Mouse (Mus musculus) urinary bladder, postnatal 10 days (tissue): Measurements from ENCODE around the gene Gm12184.
"Not testable (repeated sequence)": the region's sequence is repeated elsewhere in the genome, so short reads cannot be mapped to it uniquely, and the experiment has no call there.

Source experiments
- DNase-seq: peaks from one replicate; pipeline ENCODE4 v3.0.0; 2022; ENCODE audit warnings: low spot score

Gene Gm12184

DNA sequence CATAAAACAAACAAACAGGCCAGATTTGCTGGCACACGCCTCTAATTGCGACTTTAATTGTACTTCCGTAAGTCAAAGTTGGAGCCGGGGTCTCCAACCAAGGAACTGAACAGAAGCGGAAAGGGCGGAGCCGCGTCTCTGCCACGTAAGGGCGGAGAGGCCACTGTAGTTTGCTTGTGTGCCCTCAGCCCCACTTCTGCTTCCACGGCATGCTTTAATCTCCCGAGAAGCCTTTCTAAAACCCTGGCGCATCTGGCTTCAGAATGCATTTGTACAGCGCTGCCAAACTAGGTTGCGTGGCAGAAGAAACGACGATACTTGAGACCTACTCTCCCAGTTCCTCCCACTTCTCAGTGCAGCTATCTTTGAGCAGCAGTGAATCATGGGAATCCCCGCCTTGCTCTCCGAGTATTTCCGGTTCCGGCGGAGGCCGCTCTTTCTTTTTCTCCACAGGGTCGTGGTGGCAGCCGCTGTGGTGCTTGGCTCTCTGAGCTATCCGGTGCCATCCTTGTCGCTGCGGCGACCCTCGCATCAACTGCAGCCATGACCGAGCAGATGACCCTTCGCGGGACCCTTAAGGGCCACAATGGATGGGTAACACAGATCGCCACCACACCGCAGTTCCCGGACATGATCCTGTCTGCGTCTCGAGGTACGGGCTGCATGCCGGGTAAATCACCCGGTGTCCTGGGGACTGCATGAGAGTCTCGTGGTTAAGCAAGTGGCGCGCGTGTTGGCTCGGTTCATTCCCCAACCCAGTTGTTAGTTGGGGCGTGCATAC, 26.3 kb downstream of the Gm12184 start, which contains the start of gene Rack1:
Gene Rack1 (plus strand): TSS at position 412 of the 781 bp plus-strand sequence.
- DNase-seq = peak; percentile 48

DNA sequence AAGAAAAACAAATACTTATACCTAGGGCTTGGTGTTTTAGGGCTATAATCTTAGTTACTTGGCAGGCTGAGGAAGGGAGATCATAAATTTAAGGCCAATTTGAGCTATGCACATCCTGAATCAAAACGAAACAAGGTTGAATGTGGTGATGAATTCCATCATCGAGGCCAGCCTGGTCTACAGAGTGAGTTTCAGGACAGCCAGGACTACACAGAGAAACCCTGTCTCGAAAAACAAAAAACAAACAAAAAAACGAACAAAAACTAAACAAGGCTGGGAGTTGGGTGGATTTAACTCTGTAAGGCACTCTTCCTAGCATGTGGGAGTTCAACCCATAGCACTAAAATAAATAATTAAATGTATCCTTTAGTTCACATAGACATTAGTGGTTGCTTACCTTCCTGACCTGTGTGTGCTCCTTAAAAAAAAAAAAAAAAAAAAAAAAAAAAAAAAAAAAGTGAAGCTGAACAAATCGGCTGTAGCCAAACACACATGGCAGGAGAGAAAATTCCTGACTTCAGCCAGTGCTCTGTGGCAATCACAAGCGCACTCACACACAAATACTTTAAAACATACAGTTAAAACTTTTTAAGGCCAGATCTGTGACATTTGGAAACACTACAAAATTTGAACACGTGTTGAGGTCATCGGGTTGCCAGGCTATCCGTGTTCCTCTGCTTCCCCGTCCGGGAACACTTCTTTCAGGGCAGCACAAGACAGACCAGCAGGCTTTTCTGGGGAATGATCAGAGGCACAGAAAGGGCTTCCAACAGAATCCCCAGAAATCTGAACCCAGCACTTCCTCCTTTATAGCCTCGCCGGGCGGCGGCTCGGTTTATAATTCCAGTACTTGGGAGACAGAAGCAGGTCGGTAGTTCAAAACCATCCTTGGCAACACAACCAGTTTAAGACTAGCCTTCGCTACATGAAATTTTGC, 27.2 kb downstream of the Gm12184 start:
- no peak for DNase-seq

DNA sequence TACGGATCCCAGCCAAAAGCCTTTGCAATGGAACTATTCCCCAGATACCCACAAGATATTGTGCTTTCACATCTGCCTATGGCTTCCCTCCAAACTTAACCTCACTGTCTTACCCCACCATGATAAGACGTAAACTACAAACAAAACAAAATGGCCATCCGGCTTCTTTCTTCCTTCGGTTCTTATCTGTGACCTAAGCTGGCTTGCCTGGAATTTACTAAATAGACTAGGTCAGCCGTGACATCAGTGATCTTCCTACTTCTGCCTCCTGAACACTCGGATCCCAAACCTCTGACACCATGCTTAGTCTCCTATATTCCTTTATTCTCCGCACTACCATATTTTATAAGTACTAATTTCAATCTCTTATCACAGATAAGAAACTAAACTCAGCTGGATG, 28.1 kb downstream of the Gm12184 start:
- DNase-seq = no peak

DNA sequence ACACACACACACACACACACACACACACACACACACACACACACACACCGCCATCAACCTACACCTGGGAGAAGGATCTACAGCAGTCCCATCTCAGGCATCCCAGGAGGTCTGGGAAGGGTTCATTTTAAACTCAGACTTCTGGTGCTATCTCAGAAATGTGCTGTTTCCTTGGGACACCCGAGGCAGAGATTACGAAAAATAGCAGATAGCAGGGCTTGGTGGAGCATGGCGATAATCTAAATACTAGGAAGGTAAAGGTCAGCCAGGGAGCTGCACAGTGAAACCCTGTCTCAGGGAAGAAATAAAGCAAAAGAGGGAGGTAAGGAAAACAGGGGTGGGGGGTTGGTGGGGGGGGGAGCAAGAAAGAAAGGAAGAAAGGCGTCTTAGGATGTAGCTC, 29.2 kb downstream of the Gm12184 start:
- DNase-seq = no peak

DNA sequence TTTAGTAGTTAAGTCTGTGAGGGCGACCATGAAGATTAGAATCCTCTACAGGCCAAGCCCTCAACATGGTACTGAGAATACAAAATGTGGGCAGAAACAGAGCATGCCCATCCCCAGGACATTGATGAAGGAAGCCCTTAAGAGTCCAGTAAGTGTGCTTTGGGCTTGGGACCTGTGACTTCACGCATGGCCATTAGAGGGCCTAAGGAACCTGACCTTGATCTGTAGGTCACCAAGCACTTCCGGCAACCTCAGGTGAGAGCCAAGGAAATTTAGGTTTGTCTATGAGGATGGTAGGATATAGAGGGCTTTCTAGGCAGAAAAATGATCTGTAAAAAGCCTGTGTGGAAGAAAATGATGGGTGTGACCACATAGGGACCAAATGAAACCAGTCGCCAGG, 30.2 kb downstream of the Gm12184 start:
- no peak for DNase-seq

DNA sequence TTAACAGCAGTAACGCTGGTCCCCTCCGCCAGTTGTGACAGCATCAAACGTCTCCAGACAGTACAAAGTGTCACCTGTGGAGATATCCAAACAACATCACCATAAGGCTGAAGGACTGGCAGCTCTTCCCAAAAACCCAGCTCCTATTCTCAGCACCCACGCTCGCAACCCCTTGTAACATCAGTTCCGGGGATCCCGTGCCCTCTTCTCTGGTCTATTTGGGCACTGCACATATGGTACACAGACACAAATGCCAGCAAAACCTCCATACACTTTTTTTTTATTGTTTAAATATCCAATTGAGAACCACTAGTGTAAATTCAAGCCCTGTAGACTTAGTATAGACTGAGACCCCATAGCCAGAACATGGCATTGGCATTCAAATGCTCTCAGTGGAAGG, 31.2 kb downstream of the Gm12184 start:
- DNase-seq = no peak

DNA sequence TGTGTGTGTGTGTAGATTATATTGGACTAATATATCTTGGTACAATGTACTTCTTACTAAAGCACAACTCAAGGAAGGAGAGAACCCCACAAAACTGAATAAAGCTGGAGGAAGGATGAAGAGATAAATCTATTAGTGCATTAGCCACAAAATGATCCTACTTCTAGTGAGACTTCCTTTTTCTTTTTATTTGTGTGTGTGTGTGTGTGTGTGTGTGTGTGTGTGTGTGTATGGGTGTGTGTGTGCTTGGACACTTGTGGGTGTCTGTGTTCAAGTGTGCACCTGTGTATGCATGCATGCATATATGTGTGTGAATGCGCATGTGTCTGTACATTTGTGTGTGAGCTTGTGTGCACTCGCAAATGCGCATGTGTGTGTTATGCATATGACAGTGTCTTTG, 33.3 kb downstream of the Gm12184 start:
- no peak for DNase-seq

DNA sequence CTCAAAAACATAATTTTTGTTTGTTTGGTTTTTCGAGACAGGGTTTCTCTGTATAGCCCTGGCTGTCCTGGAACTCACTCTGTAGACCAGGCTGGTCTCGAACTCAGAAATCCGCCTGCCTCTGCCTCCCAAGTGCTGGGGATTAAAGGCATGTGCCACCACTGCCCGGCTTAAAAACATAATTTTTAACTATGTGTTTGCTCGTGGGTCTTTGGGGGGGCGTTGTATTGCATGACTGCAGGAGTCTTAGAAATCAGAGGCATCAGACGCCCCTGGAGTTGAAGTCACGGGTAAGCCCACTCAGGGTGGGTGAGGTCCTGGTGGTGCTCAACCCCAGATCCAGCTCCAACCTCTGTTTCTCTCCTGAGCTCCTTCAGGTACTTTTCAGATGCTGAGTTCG, 34.6 kb downstream of the Gm12184 start:
- not testable (repeated sequence) for DNase-seq

DNA sequence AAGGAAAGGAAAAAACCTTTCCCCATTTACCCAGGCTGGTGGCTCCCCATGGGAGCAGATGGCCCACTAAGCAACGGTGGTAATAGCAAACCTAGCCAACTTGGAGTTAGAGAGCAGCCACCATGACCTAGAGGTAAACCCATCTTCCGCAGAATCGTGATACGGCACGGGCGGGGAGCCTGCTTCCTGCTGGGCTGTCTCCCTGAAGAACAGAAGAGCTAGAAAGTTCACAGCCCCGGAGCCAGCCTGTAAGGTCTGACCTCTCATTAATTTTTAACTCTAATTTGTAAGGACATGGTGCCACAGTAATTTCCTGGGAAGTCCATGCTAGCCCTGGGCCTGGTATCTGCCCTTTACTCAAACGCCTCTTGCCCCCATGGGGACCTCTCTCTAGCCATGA, 35.5 kb downstream of the Gm12184 start:
- DNase-seq = no peak

DNA sequence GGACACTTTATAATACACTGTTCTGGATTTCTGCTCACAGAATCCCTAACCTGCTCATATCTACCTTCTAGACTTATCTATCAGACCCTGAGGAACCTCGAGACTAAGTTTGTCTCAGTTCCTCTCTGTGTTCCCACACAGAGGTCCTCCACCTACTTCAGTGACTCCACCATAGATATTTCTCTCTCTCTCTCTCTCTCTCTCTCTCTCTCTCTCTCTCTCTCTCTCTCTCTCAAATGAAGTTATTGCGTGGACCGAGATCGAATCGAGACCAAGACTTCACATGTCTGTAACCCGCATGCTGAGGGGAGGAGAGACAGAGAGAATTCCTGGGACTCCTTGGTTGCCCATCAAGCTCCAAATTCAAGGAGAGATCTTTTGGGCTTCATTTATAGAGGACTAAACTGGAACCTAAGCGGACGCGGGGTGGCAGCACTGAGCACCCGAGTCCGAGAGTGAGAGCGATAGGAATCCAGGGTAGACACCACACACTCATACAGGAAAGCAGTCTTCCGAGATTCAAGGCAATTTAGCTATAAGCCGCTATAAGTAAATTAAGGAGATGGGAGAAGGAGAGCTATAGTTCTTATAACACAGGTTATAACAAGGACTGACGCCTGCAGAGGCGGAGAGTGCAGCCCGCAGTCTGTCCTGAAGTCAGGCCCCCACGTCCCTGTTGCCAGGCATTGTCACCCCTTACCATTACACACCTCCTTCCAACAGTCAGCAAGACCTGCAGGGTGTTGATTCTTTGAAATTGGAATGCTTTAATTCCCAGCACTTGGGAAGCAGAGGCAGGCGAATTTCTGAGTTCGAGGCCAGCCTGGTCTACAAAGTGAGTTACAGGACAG, 36.3 kb downstream of the Gm12184 start:
- peak; percentile 62 for DNase-seq

DNA sequence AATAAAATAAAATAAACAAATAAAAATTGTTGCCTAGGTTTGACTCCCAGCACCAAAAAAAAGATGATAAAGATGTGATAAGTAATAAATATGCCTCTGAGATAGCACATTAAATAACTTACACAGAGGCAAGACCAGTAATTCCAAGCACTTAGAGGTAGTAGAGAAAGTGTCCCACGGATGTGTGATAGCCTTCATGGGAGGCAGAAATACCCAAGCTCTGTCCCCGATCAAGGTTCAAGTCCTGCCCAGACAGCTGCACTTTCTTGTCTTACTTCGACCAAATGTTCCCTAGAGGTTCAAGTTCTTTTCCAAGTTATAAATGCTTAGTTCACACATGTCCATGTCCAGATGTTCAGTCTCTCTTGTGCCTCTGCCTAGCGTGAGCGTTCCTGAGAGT, 37.2 kb downstream of the Gm12184 start:
- DNase-seq = no peak

DNA sequence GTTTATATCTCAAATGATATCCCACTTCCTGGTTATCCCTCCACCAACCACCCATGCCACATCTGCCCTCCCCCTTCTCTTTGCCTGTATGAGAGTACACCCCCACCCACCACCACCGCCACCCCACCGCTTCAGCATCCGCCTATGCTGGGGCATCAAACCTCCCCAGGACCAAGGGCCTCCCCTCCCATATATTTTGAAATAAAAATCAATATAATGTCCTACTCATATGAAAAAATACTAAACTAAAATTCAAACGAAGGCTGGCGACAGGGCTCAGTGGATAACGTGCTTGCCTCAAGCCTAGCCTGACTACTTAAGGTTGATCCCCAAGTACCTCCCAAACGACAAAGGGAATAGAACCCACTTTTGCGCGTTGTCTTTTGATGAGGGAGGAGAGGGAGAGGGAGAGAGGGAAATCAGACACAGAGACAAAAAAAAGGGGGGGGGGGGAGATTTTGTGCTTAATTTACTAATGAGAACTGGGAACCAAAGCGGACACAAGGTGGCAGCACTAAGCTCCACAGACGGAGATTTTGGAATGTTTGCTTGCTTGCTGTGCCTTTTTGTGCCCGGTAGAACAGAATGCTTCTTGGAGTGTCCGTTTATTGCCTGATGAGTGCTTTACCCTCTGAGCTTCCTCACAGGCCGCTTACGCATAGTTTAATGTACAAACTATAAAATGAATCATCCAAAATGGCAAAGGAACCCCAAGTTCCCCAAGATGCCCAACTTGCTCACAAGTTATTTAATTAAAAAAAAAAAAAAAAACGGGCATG, 38.0 kb downstream of the Gm12184 start:
- DNase-seq = no peak

DNA sequence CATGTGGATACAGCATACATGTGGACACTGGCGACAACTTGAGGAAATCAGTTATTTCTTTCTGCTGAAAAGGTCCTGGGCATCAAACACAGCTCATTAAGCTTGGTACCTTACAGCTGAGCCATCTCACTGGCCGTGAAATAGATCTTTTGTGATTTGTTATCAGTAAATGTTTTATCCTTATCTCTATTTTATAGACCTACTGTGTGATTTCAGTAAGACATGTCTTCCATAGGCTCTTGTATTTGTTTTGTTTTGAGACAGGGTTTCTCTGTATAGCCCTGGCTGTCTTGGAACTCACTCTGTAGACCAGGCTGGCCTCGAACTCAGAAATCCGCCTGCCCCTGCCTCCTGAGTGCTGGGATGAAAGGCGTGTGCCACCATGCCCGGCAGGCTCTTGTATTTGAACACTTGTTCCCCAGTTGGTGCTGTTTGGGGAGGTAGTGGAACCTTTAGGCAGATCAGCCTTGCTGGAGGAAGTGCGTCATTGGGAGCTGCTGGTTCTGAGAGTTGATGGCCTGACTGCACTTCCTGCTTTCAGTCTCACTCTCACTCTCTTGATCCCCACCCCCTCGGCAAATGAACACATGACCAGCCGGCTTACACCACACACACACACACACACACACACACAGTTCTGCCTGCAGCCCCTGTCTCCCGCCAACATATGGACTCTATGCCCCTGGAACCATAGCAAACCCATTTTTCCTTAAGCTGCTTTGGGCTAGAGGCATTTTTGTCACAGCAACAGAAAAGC, 38.8 kb downstream of the Gm12184 start:
- DNase-seq = no peak

DNA sequence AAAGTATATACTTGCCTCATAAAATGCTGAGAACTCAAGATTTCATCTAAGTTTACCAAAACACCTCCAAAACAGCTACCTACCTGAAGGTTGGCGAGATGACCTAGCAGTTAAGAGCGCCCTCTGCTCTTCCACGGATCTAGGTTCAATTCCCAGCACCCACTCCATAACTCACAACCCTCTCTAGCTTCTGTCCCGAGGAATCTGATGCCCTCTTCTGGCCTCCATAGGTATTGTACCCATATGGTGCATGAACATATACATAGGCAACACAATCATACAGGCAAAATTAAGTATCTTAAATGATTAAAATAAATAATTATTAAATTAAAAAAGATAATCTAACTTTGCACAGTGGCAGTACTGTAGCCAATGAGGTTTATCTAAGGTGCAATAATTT, 44.2 kb downstream of the Gm12184 start:
- no peak for DNase-seq

DNA sequence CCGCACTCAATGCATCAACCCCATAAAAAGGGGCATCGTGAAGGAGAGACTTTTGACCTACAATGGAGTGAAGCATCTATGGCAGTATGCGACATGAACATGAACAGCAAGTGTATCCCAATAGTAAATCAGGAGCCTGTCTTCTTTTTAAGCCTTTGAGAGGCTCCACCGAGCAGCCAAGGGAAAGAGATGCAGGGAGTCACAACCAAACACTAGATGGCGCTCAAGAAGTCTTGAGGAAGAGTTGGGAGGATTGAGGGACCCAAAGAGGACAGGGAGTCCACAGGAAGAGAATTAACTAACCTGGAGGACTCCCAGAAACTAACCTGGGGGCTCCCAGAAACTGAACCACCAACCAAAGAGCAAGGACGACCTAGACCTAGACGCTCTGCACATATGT, 47.0 kb downstream of the Gm12184 start:
- DNase-seq = no peak

DNA sequence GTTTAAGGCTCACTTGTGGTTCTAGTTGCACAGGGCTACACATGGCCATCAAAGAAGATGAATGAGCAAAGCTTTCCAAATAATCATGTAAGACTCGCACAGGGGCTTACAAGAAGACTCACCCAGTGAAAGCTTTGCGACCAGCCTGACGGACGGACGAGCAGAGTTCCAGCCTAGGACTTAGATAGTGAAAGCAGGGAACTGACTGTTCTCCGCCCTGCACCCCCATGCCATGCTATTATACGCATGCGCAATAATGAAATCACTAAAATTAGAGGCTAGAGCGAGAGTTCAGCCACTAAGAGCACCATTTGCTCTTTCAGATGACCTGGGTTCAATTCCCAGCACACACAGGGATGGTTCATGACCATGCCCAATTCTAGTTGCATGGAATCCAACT, 49.2 kb downstream of the Gm12184 start:
- no peak for DNase-seq

DNA sequence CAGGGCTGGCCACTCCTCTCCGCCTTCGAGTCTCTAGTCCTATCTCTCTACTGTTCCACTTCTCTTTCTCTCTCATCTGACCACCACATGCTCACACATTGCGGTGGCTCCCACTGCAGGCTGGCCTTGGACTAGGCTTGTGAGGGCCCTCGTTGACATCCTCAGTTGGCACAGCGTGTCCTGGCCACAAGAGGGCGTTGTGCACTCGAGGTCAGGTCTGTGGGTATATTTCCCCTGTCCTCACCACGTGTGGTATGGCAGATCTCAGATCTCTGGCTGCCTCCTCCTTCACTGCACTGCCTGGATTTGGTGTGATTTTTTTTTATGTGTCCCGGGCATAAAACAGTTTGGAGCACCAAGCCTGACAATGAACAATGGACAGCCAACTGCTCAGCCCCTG, 49.8 kb downstream of the Gm12184 start:
- no peak for DNase-seq

DNA sequence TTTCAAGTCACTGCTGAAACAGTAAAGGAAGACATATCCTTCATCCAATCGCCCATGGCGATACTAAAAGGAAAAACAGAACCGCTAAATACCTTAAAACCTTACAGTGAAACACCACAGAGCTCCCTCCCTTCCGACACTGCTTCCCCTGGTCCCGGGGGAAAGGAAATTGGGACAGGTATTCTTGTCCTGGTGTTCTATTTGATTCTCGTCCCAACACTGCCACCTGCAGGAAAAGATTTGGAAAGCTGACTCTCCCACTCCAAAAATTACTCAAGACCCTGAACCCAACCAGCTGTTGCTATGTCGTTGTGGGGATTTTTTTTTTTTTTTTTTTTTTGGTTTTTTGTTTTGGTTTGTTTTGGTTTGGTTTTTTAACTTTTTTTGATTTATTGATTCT, 51.0 kb downstream of the Gm12184 start:
- no peak for DNase-seq
